In genomic region chr13:55836142-55836625, GRCm38 (mm10) we compare ENCODE assay signal across 11 mouse cellular contexts. TPM values are rescaled to one million over a fixed set of nuclear protein-coding genes. Genes with fewer than 3 reads are reported as not detected.
DNase-seq lines count a peak whose midpoint lies in the region; ATAC-seq and TF ChIP-seq lines count a peak whose summit lies in the region.
"Had no signal": no experiment of that assay in that cellular context is flagged by ENCODE, and none has a peak within 500 bp of the region (broad histone marks: within the 10 kb centered on the region; RNA-seq: fewer than 3 reads in every experiment).

TSS of gene Pitx1 (minus strand) at chr13:55836192.

- intact Hi-C loops in left cerebral cortex, postnatal 36 days (cut with DNase I): no loop called here

- H3K27ac ChIP-seq in hindbrain, embryonic 11.5 days (ENCODE audit: low read depth, low read length): no peak within 1 kb of the TSS
- H3K27ac ChIP-seq in hindbrain, embryonic 16.5 days (ENCODE audit: low read depth, low read length): no peak within 1 kb of the TSS
- no peak within 1 kb of the TSS for H3K27ac ChIP-seq in ES-Bruce4 (ENCODE audit: insufficient read depth, low read length)
- peak within 1 kb of the TSS; percentile 77 for H3K27ac ChIP-seq in embryonic facial prominence, embryonic 11.5 days (replicated peaks; ENCODE audit: low read depth, low read length)
- peak within 1 kb of the TSS; percentile 82 for H3K27ac ChIP-seq in limb, embryonic 13.5 days
- H3K27ac ChIP-seq: liver, embryonic 14.5 days had no signal

- H3K4me1 ChIP-seq in hindbrain, embryonic 11.5 days (replicated peaks; ENCODE audit: control insufficient read depth, insufficient read depth, low read length): peaks cover 2% of the 10 kb centered on the region; the same call in 1 of the 2 replicates
- no peaks in the 10 kb centered on the region; the same call in 1 of the 2 replicates for H3K4me1 ChIP-seq in hindbrain, embryonic 16.5 days (ENCODE audit: control insufficient read depth, insufficient read depth, low read depth, low read length)
- H3K4me1 ChIP-seq in ES-Bruce4 (ENCODE audit: control insufficient read depth, insufficient read depth, low read length): no peaks in the 10 kb centered on the region
- no peaks in the 10 kb centered on the region; the same call in 1 of the 2 replicates for H3K4me1 ChIP-seq in embryonic facial prominence, embryonic 11.5 days (ENCODE audit: control insufficient read depth, insufficient read depth, low read length)
- peaks cover 44% of the 10 kb centered on the region for H3K4me1 ChIP-seq in limb, embryonic 13.5 days

- DNase-seq in hindbrain, embryonic 11.5 days (ENCODE audit: low spot score): peak; percentile 48
- no peak for DNase-seq in embryonic facial prominence, embryonic 11.5 days (ENCODE audit: low spot score)
- no peak for DNase-seq in left cerebral cortex, postnatal 36 days (ENCODE audit: low spot score in 2 of 2)
- no peak for DNase-seq in testis, postnatal 10 days (ENCODE audit: low spot score)
- DNase-seq: cerebellum, adult 8-10 months; heart, postnatal 10 days had no signal

- no peaks in the 10 kb centered on the region for H3K9me3 ChIP-seq in hindbrain, embryonic 11.5 days (ENCODE audit: control insufficient read depth, low read length)
- no peaks in the 10 kb centered on the region for H3K9me3 ChIP-seq in hindbrain, embryonic 16.5 days (ENCODE audit: control insufficient read depth, low read length)
- no peaks in the 10 kb centered on the region for H3K9me3 ChIP-seq in ES-Bruce4 (replicated peaks; ENCODE audit: control insufficient read depth, insufficient read depth, low read length, poor library complexity, severe bottlenecking)
- H3K9me3 ChIP-seq in embryonic facial prominence, embryonic 11.5 days (replicated peaks; ENCODE audit: control insufficient read depth, low read length): no peaks in the 10 kb centered on the region
- no peaks in the 10 kb centered on the region for H3K9me3 ChIP-seq in limb, embryonic 13.5 days

- peak within 1 kb of the TSS; percentile 12; the same call in 1 of the 2 replicates for H3K4me3 ChIP-seq in hindbrain, embryonic 11.5 days (ENCODE audit: low read depth, low read length)
- H3K4me3 ChIP-seq in hindbrain, embryonic 16.5 days (ENCODE audit: low read length): no peak within 1 kb of the TSS
- H3K4me3 ChIP-seq in ES-Bruce4 (ENCODE audit: low read depth, low read length): peak within 1 kb of the TSS; percentile 35
- peak within 1 kb of the TSS; percentile 38 for H3K4me3 ChIP-seq in embryonic facial prominence, embryonic 11.5 days (ENCODE audit: low read depth, low read length)
- H3K4me3 ChIP-seq in limb, embryonic 13.5 days: peak within 1 kb of the TSS; percentile 67

- no peak within 1 kb of the TSS for H3K9ac ChIP-seq in hindbrain, embryonic 11.5 days (ENCODE audit: low read depth, low read length)
- H3K9ac ChIP-seq in hindbrain, embryonic 16.5 days (ENCODE audit: low read depth, low read length): no peak within 1 kb of the TSS
- no peak within 1 kb of the TSS for H3K9ac ChIP-seq in ES-Bruce4 (ENCODE audit: low read depth, poor library complexity, severe bottlenecking)
- peak within 1 kb of the TSS; percentile 65 for H3K9ac ChIP-seq in embryonic facial prominence, embryonic 11.5 days (replicated peaks; ENCODE audit: low read length)
- H3K9ac ChIP-seq in limb, embryonic 13.5 days: peak within 1 kb of the TSS; percentile 94
- H3K9ac ChIP-seq: liver, embryonic 14.5 days had no signal

- TF ChIP-seq POLR2A in ES-Bruce4 (IDR thresholded peaks at IDR 0.05; ENCODE audit: insufficient read depth, low read length): no peak

- WGBS in hindbrain, embryonic 11.5 days: 2% methylated on average over 28 of the region's 36 CpGs
- 1% methylated on average over 23 of the region's 36 CpGs for WGBS in hindbrain, embryonic 16.5 days
- 2% methylated on average over 25 of the region's 36 CpGs for WGBS in embryonic facial prominence, embryonic 11.5 days
- under 1% methylated on average over 33 of the region's 36 CpGs for WGBS in limb, embryonic 13.5 days

- no peaks in the 10 kb centered on the region for H3K36me3 ChIP-seq in hindbrain, embryonic 11.5 days (ENCODE audit: control insufficient read depth, insufficient read depth, low read length)
- H3K36me3 ChIP-seq in hindbrain, embryonic 16.5 days (ENCODE audit: control insufficient read depth, insufficient read depth, low read length): no peaks in the 10 kb centered on the region
- no peaks in the 10 kb centered on the region for H3K36me3 ChIP-seq in ES-Bruce4 (ENCODE audit: control insufficient read depth, insufficient read depth, low read length, poor library complexity, severe bottlenecking)
- no peaks in the 10 kb centered on the region for H3K36me3 ChIP-seq in embryonic facial prominence, embryonic 11.5 days (replicated peaks; ENCODE audit: control insufficient read depth, insufficient read depth, low read depth, low read length)
- no peaks in the 10 kb centered on the region for H3K36me3 ChIP-seq in limb, embryonic 13.5 days

- TF ChIP-seq CTCF in ES-Bruce4 (IDR thresholded peaks at IDR 0.05; ENCODE audit: low read depth, low read length): no peak

- ATAC-seq in hindbrain, embryonic 11.5 days (ENCODE audit: low FRiP score): no peak
- ATAC-seq in hindbrain, embryonic 16.5 days: no peak
- no peak for ATAC-seq in embryonic facial prominence, embryonic 11.5 days (replicated peaks; ENCODE audit: insufficient number of reproducible peaks, low FRiP score, low TSS enrichment, low read depth)
- 0 out of 2 replicates have a peak, but pooled peaks have one; percentile 26 for ATAC-seq in limb, embryonic 13.5 days (ENCODE audit: low FRiP score, low read depth)

- peaks cover 97% of the 10 kb centered on the region for H3K27me3 ChIP-seq in hindbrain, embryonic 11.5 days (ENCODE audit: control insufficient read depth, insufficient read depth, low read length)
- H3K27me3 ChIP-seq in hindbrain, embryonic 16.5 days (replicated peaks; ENCODE audit: control insufficient read depth, insufficient read depth, low read length): peaks cover 77% of the 10 kb centered on the region
- peaks cover 49% of the 10 kb centered on the region for H3K27me3 ChIP-seq in ES-Bruce4 (ENCODE audit: control insufficient read depth, insufficient read depth, low read length, poor library complexity, severe bottlenecking)
- peaks cover 66% of the 10 kb centered on the region for H3K27me3 ChIP-seq in embryonic facial prominence, embryonic 11.5 days (ENCODE audit: control insufficient read depth, insufficient read depth, low read length)
- peaks cover 95% of the 10 kb centered on the region for H3K27me3 ChIP-seq in limb, embryonic 13.5 days

- H3K4me2 ChIP-seq in hindbrain, embryonic 11.5 days (replicated peaks; ENCODE audit: low read depth, low read length): 0 out of 2 replicates have a peak within 1 kb of the TSS, but pooled peaks have one; percentile 11
- no peak within 1 kb of the TSS for H3K4me2 ChIP-seq in hindbrain, embryonic 16.5 days (ENCODE audit: low read length)
- H3K4me2 ChIP-seq in embryonic facial prominence, embryonic 11.5 days (ENCODE audit: low read depth, low read length): peak within 1 kb of the TSS; percentile 37
- H3K4me2 ChIP-seq in limb, embryonic 13.5 days (replicated peaks): peak within 1 kb of the TSS; percentile 71

- no peak for TF ChIP-seq EP300 in ES-Bruce4 (IDR thresholded peaks at IDR 0.05; ENCODE audit: insufficient read depth, low read depth, low read length)

RNA-seq across cellular contexts. Expression of gene Pitx1, which starts in this region (rescaled TPM):
- polyA plus RNA-seq in hindbrain, embryonic 11.5 days (2014; fragmentation: Nextera tagmentation; extraction: Ambion mirVana): 0.25 and 0.43 TPM in 2 replicates
- polyA plus RNA-seq in hindbrain, embryonic 16.5 days (2015; fragmentation: Nextera tagmentation; extraction: Ambion mirVana): 0.36 TPM in 1 of 2 replicates, not detected in the other
- polyA plus RNA-seq in ES-Bruce4 (2011; ENCODE audit: insufficient read depth, insufficient read length, low read depth, missing spikeins): 0.27 and 0.33 TPM in 2 replicates
- polyA plus RNA-seq in embryonic facial prominence, embryonic 11.5 days (2014; fragmentation: Nextera tagmentation; extraction: Ambion mirVana): 48.5 and 54.9 TPM in 2 replicates
- 88.9 and 109 TPM in 2 replicates for polyA plus RNA-seq in limb, embryonic 13.5 days (2015; fragmentation: Nextera tagmentation; extraction: Ambion mirVana)
- total RNA-seq in left cerebral cortex, postnatal 36 days (2021): not detected
- total RNA-seq: heart, postnatal 10 days; MEL had no signal

Comparison
In these comparisons a context has a peak if more than half of its experiments do, and no peak if none do; other contexts are left out.
1. RNA of gene Pitx1 (polyA plus RNA-seq): 88.9 to 109 TPM in limb, embryonic 13.5 days and 48.5 to 54.9 TPM in embryonic facial prominence, embryonic 11.5 days; 0.27 to 0.33 TPM in ES-Bruce4, 0.25 to 0.43 TPM in hindbrain, embryonic 11.5 days and 0.36 TPM in hindbrain, embryonic 16.5 days; every median in the first group is over 10 times any median in the second.
2. Peak in DNase-seq, H3K4me3 ChIP-seq and H3K4me2 ChIP-seq in hindbrain, embryonic 11.5 days; RNA of the gene not detected or under 1 TPM.
3. H3K27ac ChIP-seq: peak in embryonic facial prominence, embryonic 11.5 days (single experiment) and limb, embryonic 13.5 days (single experiment); none in hindbrain, embryonic 11.5 days (single experiment), hindbrain, embryonic 16.5 days (single experiment) and ES-Bruce4 (single experiment).
4. H3K9ac ChIP-seq: peak in embryonic facial prominence, embryonic 11.5 days (single experiment) and limb, embryonic 13.5 days (single experiment); none in hindbrain, embryonic 11.5 days (single experiment), hindbrain, embryonic 16.5 days (single experiment) and ES-Bruce4 (single experiment).